Mouse (Mus musculus): Measurements from ENCODE around the gene Ntmt1.

The Ntmt1 gene

GRCm38 (mm10) chr2:30807648-30808295 is at the start of gene Ntmt1:
Gene Ntmt1 (plus strand): TSS chr2:30807826.
- peak; percentile 99 for DNase-seq (ENCODE audit: low spot score)

DNA sequence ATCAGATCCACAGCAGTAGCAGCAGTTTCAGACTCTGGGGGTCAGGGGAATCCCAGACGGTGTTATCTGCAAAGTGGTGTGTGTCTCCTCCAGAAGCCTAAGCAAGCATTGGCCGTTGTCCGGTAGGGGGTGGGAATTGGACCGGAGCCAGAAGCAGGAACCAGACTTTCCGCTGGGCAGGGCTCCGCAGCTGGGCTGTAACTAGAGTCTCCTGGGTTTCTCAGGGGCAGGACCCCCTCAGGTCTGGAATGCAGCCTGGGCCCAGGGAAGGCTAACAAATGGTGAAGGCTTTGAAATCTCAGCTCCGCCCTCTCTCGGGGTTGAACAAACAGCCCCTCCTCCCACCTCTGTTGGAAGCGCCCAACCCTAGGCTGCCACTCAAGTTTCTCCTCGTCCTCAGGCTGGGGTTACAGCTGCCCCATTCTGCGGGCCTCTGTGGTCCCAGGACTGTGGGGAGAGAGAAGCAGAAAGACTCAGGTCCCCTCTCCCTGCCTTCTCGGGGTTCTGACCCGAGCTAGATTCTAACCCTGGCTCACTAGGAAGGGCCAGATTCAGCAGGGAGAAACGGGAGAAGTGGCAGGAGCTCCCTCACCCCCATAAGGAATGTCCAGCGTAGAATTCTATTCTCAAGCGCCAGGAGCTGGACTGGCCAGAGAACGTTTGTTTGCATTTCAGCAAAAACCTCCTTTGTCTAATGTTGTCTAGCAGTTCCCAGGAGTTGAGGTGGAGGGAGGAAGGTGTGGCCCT is 49.1 kb upstream of the Ntmt1 start:
- peak; percentile 58 for DNase-seq (ENCODE audit: low spot score)

DNA sequence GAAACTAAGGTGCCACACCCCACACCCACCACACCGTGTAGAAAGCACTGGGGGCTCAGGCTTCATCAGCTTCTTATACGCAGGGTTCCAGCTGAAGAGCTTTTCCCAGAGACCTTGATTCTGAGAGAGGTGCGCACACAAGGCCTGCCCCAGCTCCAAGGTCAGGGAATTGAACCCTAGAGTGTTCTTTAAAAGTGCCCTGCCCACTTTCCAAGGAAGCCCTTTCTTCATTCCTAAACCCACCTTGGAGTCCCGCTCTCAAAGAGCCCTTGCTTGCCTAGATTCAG is 48.6 kb upstream of the Ntmt1 start:
- no peak for DNase-seq (ENCODE audit: low spot score)

GRCm38 (mm10) chr2:30759442-30759841 is 48.2 kb upstream of the Ntmt1 start:
- no peak for DNase-seq (ENCODE audit: low spot score)

DNA sequence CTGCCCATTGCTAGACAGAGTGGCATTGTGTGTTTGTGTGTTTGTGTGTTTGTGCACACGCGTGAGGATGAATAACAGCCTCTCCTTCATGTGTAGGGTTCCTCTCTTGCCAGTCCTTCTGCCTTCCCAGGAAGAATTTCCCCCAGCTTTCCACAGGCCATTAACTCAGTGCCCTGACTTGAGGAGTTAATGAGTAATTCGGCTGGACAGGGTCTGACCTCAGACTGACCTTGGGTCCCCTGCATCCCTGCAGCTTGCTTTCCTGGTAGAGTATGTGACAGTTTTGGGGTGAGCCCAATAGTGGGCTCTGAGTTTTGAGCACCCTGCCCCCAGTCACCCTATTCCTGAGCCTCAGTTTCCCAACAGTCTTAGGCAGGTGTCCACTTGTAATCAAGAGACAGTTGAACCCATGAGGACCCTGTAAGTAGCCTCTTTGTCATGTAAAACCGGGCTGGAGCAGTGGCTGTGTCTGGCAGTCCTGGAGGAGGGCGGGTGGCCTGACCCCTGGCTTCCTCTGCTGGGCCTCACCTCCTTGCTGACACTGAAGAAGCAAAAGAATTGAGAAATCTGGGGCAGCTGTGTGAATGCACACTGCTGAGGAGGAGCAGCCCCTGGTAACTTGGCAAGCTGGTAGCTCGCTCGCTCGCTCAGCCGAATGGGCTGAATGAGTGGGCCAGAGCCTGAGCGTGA is 47.6 kb upstream of the Ntmt1 start:
- peak; percentile 59 for DNase-seq (ENCODE audit: low spot score)

GRCm38 (mm10) chr2:30760706-30761105 is 46.9 kb upstream of the Ntmt1 start:
- no peak for DNase-seq (ENCODE audit: low spot score)

- no peak for DNase-seq (ENCODE audit: low spot score)
Observed at GRCm38 (mm10) chr2:30766446-30766845, 41.2 kb upstream of the Ntmt1 start.

DNA sequence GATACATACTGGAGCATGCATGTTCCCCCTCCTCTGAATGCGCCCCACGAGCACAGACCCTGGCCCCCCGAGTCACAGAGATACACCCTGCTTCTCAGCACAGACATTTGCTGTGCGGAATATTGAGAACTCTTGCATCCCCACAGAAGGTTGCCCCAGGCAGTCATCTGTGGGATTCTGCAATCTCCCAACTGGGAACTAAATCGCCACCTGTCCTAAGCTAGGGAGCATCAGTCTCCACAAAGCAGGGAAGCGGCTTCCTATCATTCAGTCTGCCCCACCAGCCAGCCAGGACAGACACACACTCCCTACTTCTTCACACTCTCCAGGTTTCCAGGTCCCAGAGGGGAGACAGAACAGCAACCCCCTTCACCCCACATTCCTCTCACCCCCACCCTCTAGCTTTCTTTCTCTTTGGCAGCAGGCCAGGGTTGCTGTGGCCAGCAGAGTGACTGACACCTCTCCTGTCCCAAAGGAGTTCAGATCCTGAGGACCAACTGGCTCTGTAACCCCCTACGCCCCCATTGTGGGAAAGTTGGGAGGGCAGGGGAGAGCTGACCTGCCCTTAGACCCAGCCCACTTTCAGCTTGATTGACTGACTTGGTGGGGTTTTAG is 39.9 kb upstream of the Ntmt1 start:
- DNase-seq (ENCODE audit: low spot score) = no peak

DNA sequence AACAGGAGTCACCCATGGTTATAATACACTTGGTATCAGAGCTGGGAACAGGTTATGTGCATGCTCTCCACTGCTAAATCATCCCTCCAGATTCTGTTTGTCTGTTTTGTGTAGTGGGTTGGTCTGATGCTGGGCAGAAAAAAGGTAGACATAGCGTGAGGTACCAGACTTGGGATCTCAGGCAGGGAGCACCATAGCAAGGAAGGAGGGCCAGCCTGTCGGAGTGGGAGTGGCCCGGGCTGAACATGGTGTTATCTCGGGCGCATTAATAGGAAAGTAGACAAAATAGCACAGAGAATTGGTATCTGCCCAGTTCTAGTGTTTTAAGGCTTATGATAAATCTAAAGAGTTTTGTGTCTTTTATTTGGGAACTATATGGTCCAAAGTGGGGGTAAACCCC is 39.1 kb upstream of the Ntmt1 start:
- no peak for DNase-seq (ENCODE audit: low spot score)

DNA sequence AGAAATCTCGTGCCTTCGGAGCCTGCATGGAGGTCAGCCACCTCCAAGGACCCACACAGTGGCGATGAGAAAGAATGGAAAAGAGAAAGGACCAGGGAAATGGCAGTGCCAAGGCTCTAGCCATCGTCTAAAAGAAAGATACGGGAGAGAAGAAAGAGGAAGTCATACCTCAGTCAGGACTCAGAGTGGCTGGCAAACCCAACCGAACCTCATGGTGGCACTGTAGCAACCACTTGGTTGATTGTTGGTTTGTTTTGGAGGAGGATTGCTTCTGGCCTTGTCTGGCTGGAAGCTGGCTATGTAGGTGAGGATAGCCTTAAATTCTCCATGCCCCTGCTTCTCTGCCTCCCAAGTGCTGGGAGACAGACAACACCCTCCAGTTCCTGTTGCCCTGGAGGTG is 38.4 kb upstream of the Ntmt1 start:
- no peak for DNase-seq (ENCODE audit: low spot score)

GRCm38 (mm10) chr2:30771368-30771805 is 36.2 kb upstream of the Ntmt1 start:
- DNase-seq (ENCODE audit: low spot score) = no peak

DNA sequence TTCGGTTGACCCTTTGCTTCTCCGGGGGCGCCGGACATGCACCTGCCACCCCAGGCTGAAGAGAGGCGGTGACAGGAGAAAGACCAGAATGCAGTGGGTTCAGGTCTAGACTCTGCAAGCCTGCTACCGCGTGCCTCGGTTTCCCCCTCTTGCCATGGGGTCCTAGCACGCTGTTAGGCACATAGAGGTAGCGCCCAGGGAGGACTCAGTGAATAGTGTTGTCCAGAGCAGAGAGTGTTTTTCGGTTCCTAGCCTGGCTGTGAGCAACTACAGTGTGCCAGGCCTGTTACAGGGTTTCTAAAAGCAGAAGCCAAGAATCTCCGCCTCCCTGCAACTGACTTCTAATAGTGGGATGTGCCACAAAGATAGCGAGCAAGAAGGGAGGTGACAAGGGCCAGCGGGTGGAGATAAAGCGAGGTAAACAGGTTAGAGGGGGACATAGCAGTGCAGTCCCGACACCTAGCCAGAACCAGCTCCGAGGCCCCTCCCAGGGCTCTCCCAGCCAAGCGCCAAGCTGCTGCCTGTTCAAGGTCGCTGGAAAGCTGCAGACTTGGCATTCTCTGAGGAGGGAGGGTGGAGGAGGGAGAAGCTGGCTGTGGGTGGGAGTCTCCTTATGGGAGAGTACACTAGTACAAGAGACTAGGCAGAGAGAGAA is 35.7 kb upstream of the Ntmt1 start:
- peak; percentile 67 for DNase-seq (ENCODE audit: low spot score)

DNA sequence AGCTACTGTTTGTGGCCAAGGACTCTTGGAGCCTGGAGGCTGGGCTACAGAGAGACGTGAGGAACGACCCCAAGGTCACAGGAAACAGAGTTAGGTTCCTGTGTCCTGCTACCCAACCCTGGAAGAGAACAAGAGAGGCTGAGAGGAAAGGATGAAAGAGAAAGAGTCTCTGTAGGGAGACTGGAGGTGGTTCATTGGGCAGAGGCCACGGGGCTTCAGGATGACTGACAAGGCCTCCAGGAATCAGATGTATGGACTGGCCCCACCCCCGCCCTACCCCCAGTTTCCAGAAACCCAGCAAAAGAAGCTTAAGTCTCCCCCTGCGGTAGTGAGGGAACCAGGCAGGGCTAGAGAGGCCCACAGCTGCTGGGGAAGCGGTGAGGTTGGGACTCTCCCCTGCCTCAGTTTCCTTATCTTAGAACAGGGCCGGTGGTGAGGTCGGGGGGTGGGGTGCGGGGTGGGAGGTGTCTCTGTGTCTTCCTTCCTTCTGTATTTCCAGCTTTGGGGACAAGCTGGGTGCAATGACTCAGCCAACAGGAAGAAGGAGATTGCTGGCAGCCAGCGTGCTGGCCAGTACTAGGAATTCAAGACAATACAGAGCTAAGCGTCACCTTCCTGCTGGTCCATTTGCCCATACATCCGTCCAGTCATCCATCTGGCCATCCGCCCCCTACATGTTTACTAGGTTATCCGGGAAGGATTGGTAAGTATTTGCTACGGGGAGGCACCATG is 34.9 kb upstream of the Ntmt1 start:
- DNase-seq (ENCODE audit: low spot score) = no peak

DNA sequence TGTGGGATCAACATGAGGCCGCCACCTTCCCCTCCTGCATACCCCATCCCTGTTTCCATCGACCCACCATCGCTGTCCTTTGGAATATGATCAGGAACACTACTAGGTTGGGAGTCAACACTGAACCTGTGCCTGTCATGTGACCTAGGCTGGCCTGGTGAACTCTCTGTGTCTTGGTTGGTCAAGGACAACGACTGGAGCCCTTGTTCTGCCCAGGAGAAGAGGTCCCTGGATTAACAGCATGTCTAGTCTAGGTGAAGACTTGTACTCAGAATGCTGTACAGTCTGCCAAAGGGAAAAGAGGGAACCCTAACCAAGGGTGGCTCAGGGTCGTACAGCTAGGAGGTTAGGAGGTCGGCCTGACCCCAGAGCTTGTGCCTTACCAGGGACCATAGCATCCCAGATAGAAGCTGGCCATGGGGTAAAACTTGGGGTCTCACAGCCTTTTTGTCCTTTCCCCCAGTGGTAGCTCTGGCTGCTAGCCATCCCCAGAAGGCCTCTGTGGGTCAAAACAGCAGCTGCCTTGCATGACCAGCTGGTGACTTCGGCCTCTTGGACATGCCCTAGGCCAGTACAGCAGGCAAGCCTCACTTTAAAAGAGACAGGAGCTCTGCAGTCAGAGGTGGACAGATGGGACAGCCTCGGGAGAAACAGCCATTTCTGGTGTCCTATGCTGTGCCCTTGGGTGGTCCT is 34.2 kb upstream of the Ntmt1 start:
- DNase-seq (ENCODE audit: low spot score) = peak; percentile 57

DNA sequence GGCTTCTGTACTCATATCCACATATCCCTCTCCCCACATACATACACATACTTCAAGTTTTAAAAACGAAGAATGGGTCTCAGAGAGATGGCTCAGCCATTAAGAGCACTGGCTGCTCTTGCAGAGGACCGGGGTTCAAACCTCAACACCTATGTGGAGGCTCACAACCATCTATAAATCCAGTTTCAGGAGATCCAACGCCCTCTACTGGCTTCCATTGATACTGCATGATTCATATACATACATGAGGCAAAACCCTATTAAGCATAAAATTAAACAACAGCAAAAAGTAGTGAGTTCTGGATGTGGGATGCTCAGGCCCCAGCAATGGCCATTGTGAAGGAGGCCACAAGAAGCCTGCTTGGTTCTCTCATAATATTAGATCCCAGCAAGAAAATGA is 31.7 kb upstream of the Ntmt1 start:
- no peak for DNase-seq (ENCODE audit: low spot score)

DNA sequence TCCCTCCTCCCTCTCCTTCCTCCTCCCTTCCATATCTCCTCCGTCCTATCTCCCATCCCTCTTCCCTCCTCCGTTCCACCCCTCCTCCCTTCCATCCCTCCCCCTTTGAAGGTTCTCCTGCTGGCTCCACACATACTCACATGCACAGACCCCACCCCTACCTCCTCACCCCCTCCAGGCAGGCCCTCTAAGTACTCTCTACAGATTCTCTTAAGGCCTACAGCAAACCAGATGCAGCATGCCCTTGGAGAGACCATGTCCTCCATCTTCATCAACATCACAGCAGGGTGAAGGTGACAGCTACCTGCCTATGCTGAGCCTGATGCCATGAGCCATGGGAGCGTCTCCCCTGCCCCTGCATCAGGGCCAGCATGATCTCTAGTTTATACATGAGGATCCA is 30.4 kb upstream of the Ntmt1 start:
- DNase-seq (ENCODE audit: low spot score) = no peak

DNA sequence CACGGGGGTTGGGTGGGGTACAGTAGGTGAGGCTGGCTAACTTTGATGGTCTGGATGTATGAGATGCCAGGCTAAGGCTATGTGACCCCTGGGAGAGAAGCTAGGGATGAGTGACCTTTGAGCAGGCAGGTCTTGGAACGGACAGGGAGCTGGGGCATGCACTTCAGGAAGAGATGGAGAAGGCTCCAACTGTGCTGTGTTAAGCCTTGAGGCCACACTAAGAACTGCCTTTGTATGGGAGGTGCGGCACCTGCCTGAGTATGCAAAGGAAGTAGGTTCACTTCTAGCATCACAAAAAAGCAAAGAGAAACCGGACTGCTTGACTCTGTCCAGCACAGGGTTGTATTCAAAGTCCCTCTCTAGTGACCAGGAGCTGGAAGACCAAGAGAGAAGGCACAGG is 29.4 kb upstream of the Ntmt1 start:
- no peak for DNase-seq (ENCODE audit: low spot score)

DNA sequence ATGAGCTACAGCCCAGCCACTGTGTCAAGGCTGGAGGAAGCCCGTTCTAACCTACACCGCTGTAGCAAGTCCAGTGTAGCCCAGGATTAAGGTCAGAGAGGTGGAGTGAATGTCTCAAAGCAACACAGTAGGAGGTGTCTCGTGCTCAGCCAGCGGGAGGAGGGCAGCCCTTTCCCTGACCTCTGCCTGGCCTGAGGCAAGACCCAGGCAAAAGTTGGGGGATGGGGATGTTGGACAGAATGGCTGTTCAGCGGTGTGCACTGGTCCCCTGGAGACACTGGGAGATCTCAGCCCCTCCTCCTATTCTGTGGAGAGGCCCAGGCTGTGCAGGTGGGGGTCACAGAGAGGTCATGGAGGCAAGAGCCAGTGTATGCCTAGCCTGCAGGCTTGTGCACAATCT is 28.4 kb upstream of the Ntmt1 start:
- DNase-seq (ENCODE audit: low spot score) = no peak

DNA sequence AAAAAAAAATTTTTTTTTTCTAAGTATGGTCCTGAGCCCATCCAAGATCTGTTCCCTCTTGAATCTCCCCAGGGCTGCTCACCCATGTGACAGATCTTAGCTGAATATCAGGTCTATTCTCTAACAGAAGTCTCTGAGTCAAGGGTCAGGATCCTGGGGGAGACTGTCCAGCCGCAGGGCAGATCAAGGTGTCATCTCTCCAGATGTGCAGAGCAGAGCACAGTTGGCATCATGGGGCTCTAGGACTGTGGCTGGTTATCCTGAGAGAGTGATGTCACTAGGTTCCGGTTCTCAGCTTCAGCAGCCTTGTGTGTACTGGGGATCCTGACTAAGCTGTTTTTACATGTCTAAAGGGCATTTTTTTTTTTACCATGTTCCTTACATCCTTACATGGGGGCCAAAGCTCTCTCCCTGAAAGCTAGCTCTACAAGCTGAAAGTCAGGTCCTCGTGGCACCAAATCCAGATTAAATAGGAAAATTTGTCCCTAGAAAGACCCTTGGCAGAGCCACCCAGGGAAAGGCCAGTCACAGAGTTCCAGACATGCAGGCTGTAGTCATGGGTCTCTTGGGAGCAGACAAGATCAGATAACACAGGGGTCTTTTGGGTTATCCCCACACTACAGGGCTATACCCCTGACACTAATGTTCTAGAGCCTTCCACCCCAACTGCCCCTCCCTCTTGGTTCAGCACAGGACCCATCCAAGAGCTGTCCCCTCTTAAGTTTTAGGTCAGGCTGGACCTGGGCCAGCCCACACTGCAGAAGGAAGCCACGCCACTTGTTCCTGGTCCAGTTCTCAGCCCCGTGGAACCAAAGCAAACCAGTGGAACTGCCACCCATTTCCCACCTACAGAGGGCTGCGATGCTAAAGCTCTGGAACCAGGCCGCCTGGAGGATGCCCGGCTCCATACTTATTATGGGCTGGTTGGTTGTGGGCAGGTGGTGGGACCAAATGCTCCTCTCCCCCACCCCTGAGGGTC is 25.0 kb upstream of the Ntmt1 start:
- no peak for DNase-seq (ENCODE audit: low spot score)

DNA sequence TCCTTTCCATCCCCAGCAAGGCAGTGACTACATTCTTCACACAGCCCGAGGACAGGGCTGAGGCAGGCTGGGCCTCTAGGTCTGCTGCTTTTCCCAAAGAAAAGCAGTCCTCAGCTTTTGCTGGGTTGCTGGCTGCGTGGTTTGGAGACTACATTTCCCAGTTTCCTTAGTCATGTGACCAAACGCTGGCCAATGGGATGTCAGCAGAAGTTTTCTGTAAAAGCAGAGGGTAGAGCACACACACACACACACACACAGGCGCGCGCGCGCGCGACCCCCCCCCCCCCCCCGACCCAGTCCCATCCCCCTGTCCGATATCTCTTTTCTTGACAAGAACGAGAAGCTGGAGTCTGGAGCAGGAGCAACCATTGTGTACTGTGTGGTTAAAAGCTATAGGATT is 24.3 kb upstream of the Ntmt1 start:
- peak; percentile 68 for DNase-seq (ENCODE audit: low spot score)
